Mouse (Mus musculus) MEL (cell line): ENCODE data around the gene Gimap3. TPM values are rescaled to one million over a fixed set of nuclear protein-coding genes. Genes with fewer than 3 reads are reported as not detected.

ENCODE experiments used
- DNase-seq: peaks from one replicate; pipeline ENCODE4 v3.0.0; 2011; ENCODE audit warnings: low read depth, low spot score
- H3K27ac ChIP-seq: 2 replicates; pipeline ENCODE4 v1.5.1; 2012; ENCODE audit warnings: low read depth, mild to moderate bottlenecking, control low read depth, low read length, moderate library complexity; ENCODE audit not compliant: control insufficient read depth
- H3K27me3 ChIP-seq, 2 experiments: fragments of 150-350 bp in 1 of 2; sonication (generic) in 1 of 2; 2 replicates each; pipeline ENCODE4 v1.6.1; 2012; ENCODE audit warnings: low read length in 2 of 2, mild to moderate bottlenecking in 2 of 2, improper control_type of control experiment in 1 of 2, moderate library complexity in 1 of 2; ENCODE audit not compliant: insufficient read depth in 2 of 2, control insufficient read depth in 1 of 2
- H3K36me3 ChIP-seq, 2 experiments: 2 replicates each; pipeline ENCODE4 v1.6.1; 2012 to 2014; ENCODE audit warnings: low read length in 2 of 2, improper control_type of control experiment in 1 of 2, inconsistent platforms in 1 of 2, mild to moderate bottlenecking in 1 of 2; ENCODE audit not compliant: insufficient read depth in 2 of 2, control insufficient read depth in 1 of 2
- H3K4me1 ChIP-seq, 2 experiments: fragments of 150-350 bp in 1 of 2; sonication (generic) in 1 of 2; 2 replicates each; pipeline ENCODE4 v1.6.1; 2012; ENCODE audit warnings: low read length in 2 of 2, improper control_type of control experiment in 1 of 2, mild to moderate bottlenecking in 1 of 2; ENCODE audit not compliant: insufficient read depth in 2 of 2, control insufficient read depth in 1 of 2
- H3K4me3 ChIP-seq, 2 experiments: fragments of 150-350 bp in 1 of 2; sonication (generic) in 1 of 2; 2 replicates each; pipeline ENCODE4 v1.5.1; 2012; ENCODE audit warnings: low read depth in 2 of 2, low read length in 2 of 2, mild to moderate bottlenecking in 2 of 2, moderate library complexity in 2 of 2, control low read depth in 1 of 2, improper control_type of control experiment in 1 of 2; ENCODE audit not compliant: control insufficient read depth in 1 of 2, insufficient read depth in 1 of 2
- H3K79me2 ChIP-seq: 2 replicates; pipeline ENCODE4 v1.6.1; 2012; ENCODE audit warnings: mild to moderate bottlenecking, low read length, moderate library complexity; ENCODE audit not compliant: control insufficient read depth, poor library complexity, insufficient read depth
- H3K9ac ChIP-seq: 2 replicates; pipeline ENCODE4 v1.6.1; 2012; ENCODE audit warnings: low read depth, mild to moderate bottlenecking, control low read depth, low read length, moderate library complexity; ENCODE audit not compliant: control insufficient read depth, poor library complexity, severe bottlenecking
- H3K9me3 ChIP-seq: fragments of 150-350 bp; sonication (generic); replicated peaks from 2 replicates; pipeline ENCODE4 v1.6.1; 2012; ENCODE audit warnings: mild to moderate bottlenecking, low read length, improper control_type of control experiment, moderate library complexity; ENCODE audit not compliant: insufficient read depth
- BHLHE40 ChIP-seq: IDR thresholded peaks from 2 replicates; pipeline ENCODE4 v1.6.1; 2012; ENCODE audit warnings: low read depth, mild to moderate bottlenecking, inconsistent platforms, low read length, improper control_type of control experiment, borderline replicate concordance
- CTCF ChIP-seq, 3 experiments: IDR thresholded peaks in 2 of 3; conservative IDR thresholded peaks in 1 of 3; 2 replicates each; pipeline ENCODE4 v1.5.1; 2011 to 2012; ENCODE audit warnings: low read length in 3 of 3, low read depth in 2 of 3, mild to moderate bottlenecking in 2 of 3, improper control_type of control experiment in 1 of 3, inconsistent platforms in 1 of 3, mixed read lengths in 1 of 3, moderate library complexity in 1 of 3; ENCODE audit not compliant: control insufficient read depth in 1 of 3, insufficient read depth in 1 of 3, poor library complexity in 1 of 3, severe bottlenecking in 1 of 3
- ELF1 ChIP-seq: IDR thresholded peaks from 2 replicates; pipeline ENCODE4 v1.6.1; 2014; ENCODE audit warnings: low read depth, mild to moderate bottlenecking, inconsistent platforms, low read length, improper control_type of control experiment, moderate library complexity
- EP300 ChIP-seq, 2 experiments: IDR thresholded peaks; 2 replicates each; pipeline ENCODE4 v1.6.1; 2011; ENCODE audit warnings: improper control_type of control experiment in 2 of 2, low read length in 2 of 2, low read depth in 1 of 2, mild to moderate bottlenecking in 1 of 2
- ETS1 ChIP-seq: IDR thresholded peaks from 2 replicates; pipeline ENCODE4 v1.6.1; 2012; ENCODE audit warnings: low read depth, mild to moderate bottlenecking, inconsistent platforms, low read length, improper control_type of control experiment, moderate library complexity
- HCFC1 ChIP-seq: IDR thresholded peaks from 2 replicates; pipeline ENCODE4 v1.6.1; 2012; ENCODE audit warnings: low read depth, mild to moderate bottlenecking, inconsistent platforms, low read length, improper control_type of control experiment, moderate library complexity
- JUND ChIP-seq: IDR thresholded peaks from 2 replicates; pipeline ENCODE4 v1.6.1; 2011; ENCODE audit warnings: low read depth, mild to moderate bottlenecking, improper control_type of control experiment, low read length
- MAFK ChIP-seq: IDR thresholded peaks from 2 replicates; pipeline ENCODE4 v1.6.1; 2011; ENCODE audit warnings: low read depth, mild to moderate bottlenecking, low read length, improper control_type of control experiment, borderline replicate concordance
- MEF2A ChIP-seq: IDR thresholded peaks from 2 replicates; pipeline ENCODE4 v1.6.1; 2014; ENCODE audit warnings: low read depth, mild to moderate bottlenecking, inconsistent platforms, low read length, improper control_type of control experiment; ENCODE audit not compliant: poor library complexity, insufficient replicate concordance, severe bottlenecking; ENCODE audit errors: extremely low read depth
- MXI1 ChIP-seq: IDR thresholded peaks from 2 replicates; pipeline ENCODE4 v1.6.1; 2011; ENCODE audit warnings: mild to moderate bottlenecking, low read depth, low read length, improper control_type of control experiment
- MYC ChIP-seq: IDR thresholded peaks from 2 replicates; pipeline ENCODE4 v1.6.1; 2011; ENCODE audit warnings: low read depth, mild to moderate bottlenecking, low read length, improper control_type of control experiment, moderate library complexity
- NELFE ChIP-seq: IDR thresholded peaks from 2 replicates; pipeline ENCODE4 v1.6.1; 2011; ENCODE audit warnings: low read depth, low read length, improper control_type of control experiment
- POLR2AphosphoS5 ChIP-seq: IDR thresholded peaks from 2 replicates; pipeline ENCODE4 v1.6.1; 2012; ENCODE audit warnings: low read depth, borderline replicate concordance, mild to moderate bottlenecking, inconsistent platforms, low read length, moderate library complexity, mixed read lengths
- RAD21 ChIP-seq: IDR thresholded peaks from 2 replicates; pipeline ENCODE4 v1.6.1; 2011; ENCODE audit warnings: mild to moderate bottlenecking, low read depth, low read length, improper control_type of control experiment
- TBP ChIP-seq: IDR thresholded peaks from 2 replicates; pipeline ENCODE4 v1.8.0; 2011; ENCODE audit warnings: low read depth, low read length, improper control_type of control experiment
- TCF12 ChIP-seq: IDR thresholded peaks from 2 replicates; pipeline ENCODE4 v1.6.1; 2014; ENCODE audit warnings: low read depth, mild to moderate bottlenecking, inconsistent platforms, low read length, improper control_type of control experiment, moderate library complexity
- UBTF ChIP-seq: IDR thresholded peaks from 2 replicates; pipeline ENCODE4 v1.6.1; 2012; ENCODE audit warnings: low read depth, mild to moderate bottlenecking, inconsistent platforms, low read length, improper control_type of control experiment, moderate library complexity, borderline replicate concordance; ENCODE audit not compliant: insufficient read depth
- USF1 ChIP-seq: IDR thresholded peaks from 2 replicates; pipeline ENCODE4 v1.6.1; 2014; ENCODE audit warnings: low read depth, mild to moderate bottlenecking, inconsistent platforms, low read length, improper control_type of control experiment, moderate library complexity
- USF2 ChIP-seq, 2 experiments: IDR thresholded peaks; 2 replicates each; pipeline ENCODE4 v1.6.1; 2011 to 2012; ENCODE audit warnings: improper control_type of control experiment in 2 of 2, low read length in 2 of 2, borderline replicate concordance in 1 of 2, inconsistent platforms in 1 of 2, low read depth in 1 of 2, mild to moderate bottlenecking in 1 of 2; ENCODE audit not compliant: insufficient read depth in 1 of 2
- ZKSCAN1 ChIP-seq: IDR thresholded peaks from 2 replicates; pipeline ENCODE4 v1.6.1; 2012; ENCODE audit warnings: low read depth, mild to moderate bottlenecking, inconsistent platforms, low read length, improper control_type of control experiment, moderate library complexity
- ZMIZ1 ChIP-seq: IDR thresholded peaks from 2 replicates; pipeline ENCODE4 v1.6.1; 2012; ENCODE audit warnings: low read depth, mild to moderate bottlenecking, inconsistent platforms, low read length, improper control_type of control experiment, moderate library complexity
- ZNF384 ChIP-seq: IDR thresholded peaks from 2 replicates; pipeline ENCODE4 v1.6.1; 2012; ENCODE audit warnings: low read depth, mild to moderate bottlenecking, inconsistent platforms, low read length, improper control_type of control experiment
- polyA plus RNA-seq, 2 experiments: library from polyadenylated mRNA; stranded (reverse) in 1 of 2; unstranded in 1 of 2; fragments of >175 nt in 1 of 2; fragments of >200 nt in 1 of 2; gene quantifications; 2 replicates each; pipeline versions ENCODE4 v1.2.1 to v1.2.4; 2012; ENCODE audit warnings: low replicate concordance in 2 of 2, low read depth in 1 of 2; ENCODE audit not compliant: insufficient read length in 2 of 2, insufficient read depth in 1 of 2, missing spikeins in 1 of 2
- total RNA-seq: library from RNA; depleted of rRNA; stranded (reverse); fragments of 300-350 nt; gene quantifications from 2 replicates; pipeline ENCODE4 v1.2.3, GENCODE M21; 2012

Gimap3 gene
- total and polyA plus RNA-seq, 3 experiments = not detected

DNA sequence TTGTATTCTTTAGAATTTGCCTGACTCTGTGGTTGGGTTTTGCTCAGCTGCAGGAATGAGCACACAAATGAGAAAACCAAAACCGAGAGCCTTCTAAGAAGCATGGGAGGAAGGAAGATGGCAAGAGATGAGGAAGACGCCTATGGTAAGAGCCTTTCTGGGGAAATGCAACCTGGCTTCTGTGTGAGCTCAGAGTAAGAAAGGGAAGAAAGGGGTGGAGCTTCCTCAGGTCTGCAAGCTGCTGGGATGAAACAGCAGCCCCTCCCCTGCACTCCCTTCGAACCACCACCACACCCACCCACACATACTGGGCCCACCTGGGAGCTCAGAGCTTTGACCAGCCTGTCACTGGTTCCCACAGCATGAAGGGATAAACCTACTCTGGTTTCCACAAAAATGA, 29.4 kb downstream of the Gimap3 start:
- H3K9ac ChIP-seq = no peak overlapping the region
- no peak overlapping the region for H3K4me3 ChIP-seq
- TF ChIP-seq ELF1 (no peak), ETS1 (no peak), MYC (no peak), UBTF (no peak), MXI1 (no peak), HCFC1 (no peak), MEF2A (no peak), ZNF384 (no peak), USF1 (no peak), BHLHE40 (no peak), TBP (no peak), EP300 (IDR thresholded peaks at IDR 0.05; ENCODE audit: low read depth in 1 of 2, low read length in 2 of 2) (no peak), ZKSCAN1 (no peak), NELFE (no peak), ZMIZ1 (no peak), POLR2AphosphoS5 (no peak), USF2 (IDR thresholded peaks at IDR 0.05; ENCODE audit: borderline replicate concordance in 1 of 2, insufficient read depth in 1 of 2, low read depth in 1 of 2, low read length in 2 of 2) (no peak), MAFK (no peak)
- H3K27ac ChIP-seq = no peak overlapping the region
- no peaks in the 10 kb centered on the region for H3K4me1 ChIP-seq
- no peak for DNase-seq
- H3K27me3 ChIP-seq = no peaks in the 10 kb centered on the region
- no peaks in the 10 kb centered on the region for H3K36me3 ChIP-seq
- no peaks in the 10 kb centered on the region for H3K9me3 ChIP-seq
- no peaks in the 10 kb centered on the region for H3K79me2 ChIP-seq

DNA sequence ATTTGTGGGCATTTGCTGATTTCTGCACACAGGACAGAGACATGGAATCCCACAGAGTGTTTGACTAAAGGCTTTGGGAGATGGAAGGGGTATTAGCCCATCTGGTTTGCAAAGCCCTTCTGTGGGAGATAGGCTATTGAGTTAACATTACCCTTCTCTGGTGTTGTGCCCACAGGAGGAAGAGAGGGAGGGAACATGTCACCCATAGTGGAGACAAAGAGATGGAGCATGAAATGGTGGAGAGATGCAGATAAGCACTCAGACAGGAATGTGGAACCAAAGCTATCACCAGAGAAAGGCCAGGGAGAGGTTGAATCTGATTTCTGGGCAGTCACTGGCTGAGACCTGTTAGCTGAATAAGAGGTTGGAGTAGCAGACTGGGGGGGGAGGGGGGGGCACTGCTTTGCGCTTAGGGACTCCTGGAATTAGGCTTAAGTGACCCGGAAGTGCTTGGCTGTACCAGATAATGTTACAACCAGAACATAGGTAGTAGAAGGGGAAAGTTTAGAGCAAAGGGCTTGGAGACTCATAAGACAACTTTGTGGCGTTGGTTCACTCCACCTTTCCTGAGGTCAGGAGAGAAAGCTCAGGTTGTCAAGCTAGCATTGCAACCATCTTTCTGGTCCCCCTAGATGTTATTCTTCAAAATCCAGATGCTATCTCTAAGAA, 30.0 kb downstream of the Gimap3 start:
- no peak overlapping the region for H3K4me3 ChIP-seq
- H3K79me2 ChIP-seq = no peaks in the 10 kb centered on the region
- H3K27ac ChIP-seq = no peak overlapping the region
- H3K36me3 ChIP-seq = no peaks in the 10 kb centered on the region
- TF ChIP-seq TCF12 = no peak
- no peak for TF ChIP-seq ZMIZ1
- no peak for TF ChIP-seq RAD21
- TF ChIP-seq JUND = no peak
- no peak for TF ChIP-seq CTCF (IDR thresholded peaks at IDR 0.05 in 2 of 3, conservative IDR thresholded peaks at IDR 0.05 in 1 of 3; ENCODE audit: control insufficient read depth in 1 of 3, insufficient read depth in 1 of 3, low read depth in 2 of 3, low read length in 3 of 3, poor library complexity in 1 of 3, severe bottlenecking in 1 of 3)
- no peaks in the 10 kb centered on the region for H3K27me3 ChIP-seq
- H3K9me3 ChIP-seq = no peaks in the 10 kb centered on the region
- H3K9ac ChIP-seq = no peak overlapping the region
- H3K4me1 ChIP-seq = no peaks in the 10 kb centered on the region
- no peak for DNase-seq
